Mouse (Mus musculus) spleen, postnatal 10 days (tissue): ENCODE data around the gene Eno4.
"Not testable (repeated sequence)": the region's sequence is repeated elsewhere in the genome, so short reads cannot be mapped to it uniquely, and the experiment has no call there.

Source experiments
- DNase-seq, 2 experiments: peaks; one replicate each; pipeline ENCODE4 v3.0.0; 2021 to 2022; ENCODE audit warnings: low spot score in 2 of 2

Eno4 gene

GRCm38 (mm10) chr19:58942841-58943828 is at the start of gene Eno4, which contains the start of gene Hspa12a:
Gene Eno4, plus strand, starts transcription at chr19:58943425.
Gene Hspa12a, minus strand, starts transcription at chr19:58943654.
- DNase-seq: peak; percentile 61 to 85

- DNase-seq: no peak
Measured at GRCm38 (mm10) chr19:58896216-58896615, 47.0 kb upstream of the Eno4 start.

DNA sequence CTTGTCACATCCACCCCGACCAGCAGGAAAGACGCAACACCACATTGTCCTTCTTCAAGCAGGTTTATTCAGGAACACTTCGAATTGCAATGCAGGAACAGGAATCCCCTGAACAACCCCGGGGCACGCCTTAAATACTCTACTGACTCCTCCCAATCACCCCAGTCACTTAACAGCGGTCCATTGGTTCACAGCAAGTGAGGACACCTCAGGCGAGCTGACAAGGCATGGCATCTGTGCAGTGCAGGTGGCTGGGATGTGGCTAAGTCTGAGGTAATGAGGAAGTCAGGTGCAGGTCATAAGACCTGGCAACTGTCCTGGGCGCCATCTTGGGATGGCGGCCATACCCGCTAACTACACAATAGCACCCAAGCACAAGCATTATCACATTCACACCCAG is 42.8 kb upstream of the Eno4 start:
- DNase-seq: not testable (repeated sequence)

GRCm38 (mm10) chr19:58903079-58903898 is 39.9 kb upstream of the Eno4 start:
- DNase-seq: no peak

- peak; percentile 63 to 86 for DNase-seq
Measured at GRCm38 (mm10) chr19:58903899-58904327, 39.3 kb upstream of the Eno4 start.

DNA sequence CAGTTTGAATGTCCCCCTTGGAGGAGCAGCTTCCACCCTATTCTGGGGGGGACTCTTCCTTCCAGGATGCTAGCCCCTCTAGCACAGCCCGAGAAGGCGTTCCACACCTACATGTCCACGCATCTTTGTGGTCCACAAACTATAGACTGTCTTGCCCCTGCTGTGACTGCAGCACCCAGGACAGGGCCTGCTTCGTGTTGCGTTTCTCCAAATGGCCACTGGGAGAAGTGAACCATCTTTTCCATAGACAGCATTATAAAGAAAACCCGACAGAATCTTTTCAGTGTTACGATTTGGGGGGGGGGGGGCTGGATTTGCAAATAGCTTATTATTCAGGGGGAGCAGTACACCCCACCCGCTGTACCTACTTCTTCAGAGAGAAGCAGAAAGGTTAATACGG is 36.5 kb upstream of the Eno4 start:
- DNase-seq: no peak

- DNase-seq: no peak
Measured at GRCm38 (mm10) chr19:58908018-58908417, 35.2 kb upstream of the Eno4 start.

DNA sequence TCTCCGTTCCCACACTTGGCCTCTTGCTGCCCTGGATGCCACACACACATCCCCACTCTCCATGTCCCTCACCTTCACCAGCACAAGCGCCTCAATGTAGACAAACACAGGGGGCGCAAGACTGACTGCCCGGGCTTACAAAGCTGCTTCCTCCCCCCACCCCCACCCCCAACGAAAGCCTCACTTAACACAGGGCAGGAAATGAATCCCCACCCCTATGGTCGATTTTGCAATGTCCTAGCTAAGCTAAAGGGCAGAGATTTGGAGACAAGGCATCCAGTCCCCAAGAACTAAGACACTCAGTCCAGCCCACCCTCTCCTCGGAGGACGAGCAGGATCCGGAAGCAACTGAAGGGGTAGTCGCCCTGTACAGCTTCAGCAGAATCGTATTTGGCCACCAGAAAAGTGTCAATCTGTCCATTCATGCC is 32.3 kb upstream of the Eno4 start:
- DNase-seq: peak in 1 of 2 experiments; percentile 26

- DNase-seq: peak; percentile 31 to 66
Measured at GRCm38 (mm10) chr19:58911386-58911785, 31.8 kb upstream of the Eno4 start.

DNA sequence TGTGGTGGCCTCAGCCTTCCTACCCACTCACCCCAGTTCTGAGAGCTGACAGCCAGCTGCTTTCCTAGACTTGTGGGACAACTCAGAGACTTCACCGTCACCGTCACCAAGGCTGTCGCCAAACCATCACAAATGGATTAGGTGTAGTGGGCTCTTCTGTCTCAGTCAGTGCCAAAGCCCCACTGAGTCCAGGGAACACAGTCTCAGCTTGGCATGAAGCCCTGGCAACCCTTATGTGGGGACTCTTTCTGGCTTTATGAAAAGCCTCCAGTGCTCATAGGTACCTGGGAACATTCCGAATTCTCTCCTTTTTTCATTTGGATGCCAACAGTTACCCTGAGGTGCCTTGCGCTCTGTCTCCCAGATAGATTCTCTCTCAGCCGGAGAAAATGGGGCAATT is 29.9 kb upstream of the Eno4 start:
- DNase-seq: no peak

GRCm38 (mm10) chr19:58918597-58918996 is 24.6 kb upstream of the Eno4 start:
- DNase-seq: no peak

- no peak for DNase-seq
Measured at GRCm38 (mm10) chr19:58919148-58919547, 24.1 kb upstream of the Eno4 start.

GRCm38 (mm10) chr19:58931081-58931800 is 12.0 kb upstream of the Eno4 start:
- no peak for DNase-seq

- DNase-seq: no peak
Measured at GRCm38 (mm10) chr19:58933062-58933461, 10.2 kb upstream of the Eno4 start.

DNA sequence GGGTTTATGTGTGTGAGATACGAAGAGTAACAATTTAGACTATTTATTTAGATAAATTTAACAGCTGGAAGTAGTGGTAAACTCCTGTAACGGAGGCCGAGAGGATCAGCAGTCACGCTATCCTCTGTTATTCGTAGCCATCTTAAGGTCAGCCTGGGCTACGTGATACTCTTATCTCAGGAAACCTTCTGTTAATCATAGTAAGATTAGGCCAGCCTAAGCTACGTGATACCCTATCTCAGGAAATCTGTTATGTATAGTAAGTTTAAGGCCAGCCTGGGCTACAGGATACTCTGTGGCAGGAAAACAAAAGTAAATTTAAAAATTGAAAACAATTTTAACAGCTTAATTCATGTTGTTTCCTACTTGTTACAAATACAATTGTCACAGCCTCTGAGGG is 2.7 kb downstream of the Eno4 start:
- no peak for DNase-seq

DNA sequence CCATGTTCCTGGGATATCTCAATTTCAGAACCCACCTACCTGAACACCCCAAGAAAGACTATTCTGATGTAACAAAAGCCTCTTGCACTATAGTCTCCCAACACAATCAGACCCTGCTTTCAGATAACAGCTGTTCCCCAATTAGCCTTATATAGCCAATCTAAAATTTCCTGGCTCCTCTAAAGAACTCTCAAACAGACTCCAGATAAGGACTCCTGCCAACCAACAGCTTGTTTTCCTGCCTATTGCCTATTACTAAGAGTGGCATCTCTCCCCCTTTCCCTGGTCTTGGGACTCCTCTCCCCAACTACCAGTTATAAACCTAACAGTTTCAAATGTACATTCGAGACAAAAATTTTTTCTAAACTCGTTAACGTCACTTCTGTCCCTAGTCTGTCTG is 8.3 kb downstream of the Eno4 start:
- no peak for DNase-seq

- no peak for DNase-seq
Measured at GRCm38 (mm10) chr19:58952236-58952635, 9.0 kb downstream of the Eno4 start.

- no peak for DNase-seq
Measured at GRCm38 (mm10) chr19:58954779-58955178, 11.6 kb downstream of the Eno4 start.

DNA sequence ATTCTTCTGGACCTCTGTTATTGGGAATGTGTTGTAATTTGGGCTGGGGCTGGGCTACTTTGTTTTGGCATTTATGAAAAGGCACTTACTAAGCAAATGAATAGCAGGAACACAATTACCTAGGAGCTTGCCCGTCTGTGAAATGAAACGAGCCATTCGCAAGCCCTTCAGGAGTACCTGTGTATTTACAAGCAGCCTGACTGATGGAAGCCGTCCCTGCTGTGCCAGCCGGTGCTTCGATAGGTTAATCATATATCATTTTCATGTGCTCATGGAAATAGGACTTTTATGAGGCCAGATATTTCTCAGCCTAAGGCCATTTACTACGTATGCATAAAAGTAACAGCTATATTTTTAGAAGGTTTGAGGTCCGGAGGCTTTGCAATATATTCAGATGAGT is 19.8 kb downstream of the Eno4 start:
- no peak for DNase-seq

DNA sequence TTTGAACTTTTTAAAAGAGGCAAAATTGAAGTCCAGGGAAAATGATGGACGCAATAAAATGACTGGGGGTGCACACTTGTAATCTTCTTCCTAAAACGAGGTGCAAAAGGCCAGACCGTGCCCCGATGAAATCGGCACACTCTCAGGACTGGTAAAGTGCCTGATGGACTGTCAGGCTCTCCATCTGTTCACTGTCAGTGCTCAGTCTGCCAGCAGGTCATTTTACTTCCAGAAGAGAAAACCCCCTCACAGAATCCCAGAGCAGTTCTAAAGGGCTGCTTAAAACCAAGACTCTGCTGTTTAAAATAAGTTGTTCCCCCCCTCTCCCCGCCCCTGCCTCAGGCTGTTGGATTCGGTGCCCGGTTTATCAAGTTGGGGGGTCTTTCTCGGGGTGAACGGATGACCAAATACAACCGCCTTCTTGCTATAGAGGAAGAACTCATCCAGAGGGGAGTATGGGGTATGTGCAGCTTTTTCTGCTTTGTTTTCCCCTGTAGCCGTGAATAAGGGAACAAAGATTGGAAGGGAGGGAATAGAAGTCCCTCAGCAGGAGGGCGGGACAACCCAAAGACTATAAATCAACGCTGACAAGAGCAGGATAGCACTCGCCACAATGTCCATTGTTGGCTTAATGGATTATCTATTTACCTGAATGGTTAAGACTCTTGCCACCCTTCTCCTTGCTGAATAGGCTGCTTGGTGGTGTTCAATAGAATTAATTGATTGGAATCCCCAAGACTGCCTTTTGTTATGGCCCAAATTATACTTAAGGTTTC is 25.7 kb downstream of the Eno4 start:
- DNase-seq: no peak

DNA sequence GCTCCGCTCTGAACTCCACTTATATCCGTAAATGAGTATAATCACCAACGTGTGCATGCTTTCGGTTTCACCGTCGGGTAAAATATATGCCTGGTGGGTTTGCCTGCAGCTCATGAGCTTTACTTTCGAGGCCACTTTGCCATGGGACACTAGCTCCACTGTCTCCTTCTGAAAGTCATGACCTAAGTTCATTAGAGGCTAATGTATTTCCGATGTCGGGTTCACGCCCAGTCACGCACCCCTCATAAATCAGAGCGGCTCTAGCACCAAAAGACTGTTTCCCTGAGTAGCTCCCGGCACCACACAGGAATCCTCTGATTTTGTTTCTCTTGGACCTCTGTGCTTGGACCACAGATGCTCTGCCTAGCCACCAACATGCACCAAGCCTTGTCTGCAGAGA is 27.6 kb downstream of the Eno4 start:
- DNase-seq: no peak
